Comparison of ENCODE assay signal across 8 mouse cellular contexts in genomic region chr4:129223421-129224281, GRCm38 (mm10). TPM values are rescaled to one million over a fixed set of nuclear protein-coding genes. Genes with fewer than 3 reads are reported as not detected.
DNase-seq lines count a peak whose midpoint lies in the region; ATAC-seq and TF ChIP-seq lines count a peak whose summit lies in the region.

No protein-coding gene starts in this region.

- no peak for TF ChIP-seq CTCF in ES-Bruce4 (IDR thresholded peaks at IDR 0.05; ENCODE audit: low read depth, low read length)

- peaks cover 8% of the 10 kb centered on the region for H3K4me1 ChIP-seq in ES-Bruce4 (ENCODE audit: control insufficient read depth, insufficient read depth, low read length)
- H3K4me1 ChIP-seq in forebrain, embryonic 12.5 days: peaks cover 44% of the 10 kb centered on the region
- peaks cover 27% of the 10 kb centered on the region; the same call in 1 of the 2 replicates for H3K4me1 ChIP-seq in liver, embryonic 15.5 days (replicated peaks)

- no peak for TF ChIP-seq EP300 in ES-Bruce4 (IDR thresholded peaks at IDR 0.05; ENCODE audit: insufficient read depth, low read depth, low read length)

- H3K4me2 ChIP-seq in forebrain, embryonic 12.5 days: peak overlapping the region; percentile 54
- peak overlapping the region; percentile 23; the same call in 1 of the 2 replicates for H3K4me2 ChIP-seq in liver, embryonic 15.5 days

- H3K4me3 ChIP-seq in ES-Bruce4 (ENCODE audit: low read depth, low read length): peak overlapping the region; percentile 4; the same call in 1 of the 2 replicates
- peak overlapping the region; percentile 26 for H3K4me3 ChIP-seq in forebrain, embryonic 12.5 days (replicated peaks)
- no peak overlapping the region for H3K4me3 ChIP-seq in liver, embryonic 15.5 days (replicated peaks)

- H3K36me3 ChIP-seq in ES-Bruce4 (ENCODE audit: control insufficient read depth, insufficient read depth, low read length, poor library complexity, severe bottlenecking): peaks cover 44% of the 10 kb centered on the region
- H3K36me3 ChIP-seq in forebrain, embryonic 12.5 days (replicated peaks): peaks cover 38% of the 10 kb centered on the region
- H3K36me3 ChIP-seq in liver, embryonic 15.5 days (replicated peaks): peaks cover 20% of the 10 kb centered on the region

- peak overlapping the region; percentile 24 for H3K9ac ChIP-seq in ES-Bruce4 (ENCODE audit: low read depth, poor library complexity, severe bottlenecking)
- peak overlapping the region; percentile 41 for H3K9ac ChIP-seq in forebrain, embryonic 12.5 days
- no peak overlapping the region for H3K9ac ChIP-seq in liver, embryonic 15.5 days

- no peaks in the 10 kb centered on the region for H3K9me3 ChIP-seq in ES-Bruce4 (replicated peaks; ENCODE audit: control insufficient read depth, insufficient read depth, low read length, poor library complexity, severe bottlenecking)
- H3K9me3 ChIP-seq in forebrain, embryonic 12.5 days: no peaks in the 10 kb centered on the region
- H3K9me3 ChIP-seq in liver, embryonic 15.5 days (replicated peaks): no peaks in the 10 kb centered on the region

- H3K27ac ChIP-seq in ES-Bruce4 (ENCODE audit: insufficient read depth, low read length): 0 out of 2 replicates have a peak overlapping the region, but pooled peaks have one; percentile 1
- H3K27ac ChIP-seq in forebrain, embryonic 12.5 days: peak overlapping the region; percentile 58; the same call in 1 of the 2 replicates
- no peak overlapping the region for H3K27ac ChIP-seq in liver, embryonic 15.5 days (replicated peaks)

- ATAC-seq in forebrain, embryonic 12.5 days (ENCODE audit: low FRiP score): peak; percentile 43
- ATAC-seq in liver, embryonic 15.5 days (ENCODE audit: insufficient read depth): no peak
- no peak for ATAC-seq in CD4-positive, CD25-positive, alpha-beta regulatory T cell, adult 4 months
- ATAC-seq in frontal cortex, adult (ENCODE audit: low TSS enrichment): no peak

- DNase-seq in gastrocnemius, postnatal 10 days: peak; percentile 39
- DNase-seq in gastrocnemius, postnatal 4 days (ENCODE audit: low spot score in 2 of 2): no peak
- DNase-seq in adrenal gland, postnatal 25 days: no peak

- 30% methylated on average over 54 of the region's 55 CpGs for WGBS in forebrain, embryonic 12.5 days
- 40% methylated on average over 55 of the region's 55 CpGs for WGBS in liver, embryonic 15.5 days (ENCODE audit: insufficient replicate concordance)

- TF ChIP-seq POLR2A in ES-Bruce4 (IDR thresholded peaks at IDR 0.05; ENCODE audit: insufficient read depth, low read length): no peak

- no peaks in the 10 kb centered on the region for H3K27me3 ChIP-seq in ES-Bruce4 (ENCODE audit: control insufficient read depth, insufficient read depth, low read length, poor library complexity, severe bottlenecking)
- H3K27me3 ChIP-seq in forebrain, embryonic 12.5 days: peaks cover 37% of the 10 kb centered on the region
- peaks cover 78% of the 10 kb centered on the region for H3K27me3 ChIP-seq in liver, embryonic 15.5 days

RNA-seq across cellular contexts. Expression of gene Yars, which starts 34.1 kb away (rescaled TPM):
- total RNA-seq in gastrocnemius, postnatal 10 days (2021): 10 to 100 TPM; 35.5 to 48.5 TPM
- 10 to 100 TPM; 47.6 to 50.1 TPM for total RNA-seq in gastrocnemius, postnatal 4 days (2021)
- 90.6 and 99.8 TPM in 2 replicates for polyA plus RNA-seq in ES-Bruce4 (2011; ENCODE audit: insufficient read depth, insufficient read length, low read depth, missing spikeins)
- 103 TPM in 2 replicates for polyA plus RNA-seq in forebrain, embryonic 12.5 days (2016; fragmentation: Nextera tagmentation; extraction: Ambion mirVana)
- 60.8 and 62.4 TPM in 2 replicates for polyA plus RNA-seq in liver, embryonic 15.5 days (2015; fragmentation: Nextera tagmentation; extraction: Ambion mirVana)
- polyA plus RNA-seq in CD4-positive, CD25-positive, alpha-beta regulatory T cell, adult 4 months (2017; shearing (Covaris generic)): 10 to 100 TPM; 27.4 to 42.1 TPM
- 96.4 and 99.5 TPM in 2 replicates for total RNA-seq in adrenal gland, postnatal 25 days (2021)

RNA-seq across cellular contexts. Expression of gene S100pbp, which starts 34.1 kb away (rescaled TPM):
- 10 to 100 TPM in 1 of 2 experiments, 1 to 10 TPM in 1; 8.3 to 13.3 TPM for total RNA-seq in gastrocnemius, postnatal 10 days (2021)
- 10 to 100 TPM; 20.4 to 21.7 TPM for total RNA-seq in gastrocnemius, postnatal 4 days (2021)
- 80.0 and 83.5 TPM in 2 replicates for polyA plus RNA-seq in ES-Bruce4 (2011; ENCODE audit: insufficient read depth, insufficient read length, low read depth, missing spikeins)
- 26.2 and 31.6 TPM in 2 replicates for polyA plus RNA-seq in forebrain, embryonic 12.5 days (2016; fragmentation: Nextera tagmentation; extraction: Ambion mirVana)
- 6.0 and 6.6 TPM in 2 replicates for polyA plus RNA-seq in liver, embryonic 15.5 days (2015; fragmentation: Nextera tagmentation; extraction: Ambion mirVana)
- polyA plus RNA-seq in CD4-positive, CD25-positive, alpha-beta regulatory T cell, adult 4 months (2017; shearing (Covaris generic)): 10 to 100 TPM; 20.0 to 26.1 TPM
- total RNA-seq in adrenal gland, postnatal 25 days (2021): 25.1 and 27.5 TPM in 2 replicates

RNA-seq across cellular contexts. Expression of gene C77080, which starts 37.6 kb away (rescaled TPM):
- total RNA-seq in gastrocnemius, postnatal 10 days (2021): 1 to 10 TPM; 2.6 to 4.9 TPM
- 1 to 10 TPM; 8.2 to 9.7 TPM for total RNA-seq in gastrocnemius, postnatal 4 days (2021)
- polyA plus RNA-seq in ES-Bruce4 (2011; ENCODE audit: insufficient read depth, insufficient read length, low read depth, missing spikeins): 50.2 and 55.1 TPM in 2 replicates
- polyA plus RNA-seq in forebrain, embryonic 12.5 days (2016; fragmentation: Nextera tagmentation; extraction: Ambion mirVana): 4.4 and 4.7 TPM in 2 replicates
- 1.1 and 1.6 TPM in 2 replicates for polyA plus RNA-seq in liver, embryonic 15.5 days (2015; fragmentation: Nextera tagmentation; extraction: Ambion mirVana)
- under 1 TPM; 0.20 to 0.27 TPM for polyA plus RNA-seq in CD4-positive, CD25-positive, alpha-beta regulatory T cell, adult 4 months (2017; shearing (Covaris generic))
- total RNA-seq in adrenal gland, postnatal 25 days (2021): 14.5 and 17.8 TPM in 2 replicates
